Mouse (Mus musculus) stomach, embryonic 16.5 days (tissue): ENCODE results near the gene Tln2. TPM values are rescaled to one million over a fixed set of nuclear protein-coding genes. Genes with fewer than 3 reads are reported as not detected.

Experiments
- ATAC-seq: fragments of 200-750 bp; cut with Nextera tagmentation; 2 replicates; pipeline ENCODE4 v1.8.0; 2017; ENCODE audit warnings: moderate number of reproducible peaks, moderate TSS enrichment; ENCODE audit not compliant: insufficient read depth, low FRiP score
- H3K27ac ChIP-seq: fragments of 300-500 bp; sonication (generic); 2 replicates; pipeline ENCODE4 v1.5.1; 2014; ENCODE audit warnings: low read length
- H3K27me3 ChIP-seq: fragments of 300-500 bp; sonication (generic); 2 replicates; pipeline ENCODE4 v1.6.1; 2014; ENCODE audit warnings: low read length, control low read depth, mixed read lengths; ENCODE audit not compliant: control insufficient read depth, insufficient read depth
- H3K36me3 ChIP-seq: fragments of 300-500 bp; sonication (generic); 2 replicates; pipeline ENCODE4 v1.6.1; 2014; ENCODE audit warnings: low read length; ENCODE audit not compliant: control insufficient read depth, insufficient read depth
- H3K4me1 ChIP-seq: fragments of 300-500 bp; sonication (generic); 2 replicates; pipeline ENCODE4 v1.6.1; 2014; ENCODE audit warnings: low read length, control low read depth, mixed read lengths; ENCODE audit not compliant: control insufficient read depth, insufficient read depth
- H3K4me2 ChIP-seq: fragments of 300-500 bp; sonication (generic); 2 replicates; pipeline ENCODE4 v1.6.1; 2014; ENCODE audit warnings: low read depth, low read length, mixed read lengths
- H3K4me3 ChIP-seq: fragments of 300-500 bp; sonication (generic); replicated peaks from 2 replicates; pipeline ENCODE4 v1.5.1; 2014; ENCODE audit warnings: mild to moderate bottlenecking, low read length
- H3K9ac ChIP-seq: fragments of 300-500 bp; sonication (generic); 2 replicates; pipeline ENCODE4 v1.6.1; 2014; ENCODE audit warnings: low read length
- H3K9me3 ChIP-seq: fragments of 300-500 bp; sonication (generic); replicated peaks from 2 replicates; pipeline ENCODE4 v1.6.1; 2016; ENCODE audit warnings: low read length, control low read depth; ENCODE audit not compliant: control insufficient read depth
- WGBS: fragments of 180-500 bp; shearing (Covaris S2); extraction: QIAGEN DNeasy Blood & Tissue Kit; methylation state at CpG from one replicate; pipeline ENCODE4 v1.1.7; 2014; 5-methylcytosine and 5-hydroxymethylcytosine counted together
- polyA plus RNA-seq: library from polyadenylated mRNA; unstranded; fragments of >200 nt; fragmentation: Nextera tagmentation; extraction: Ambion mirVana; gene quantifications from 2 replicates; pipeline ENCODE4 v1.2.1, GENCODE M21; 2015

Tln2 gene
- polyA plus RNA-seq, 1 experiment from 2014 or later = 25.4 TPM

- WGBS = 64% methylated on average over 6 of the region's 6 CpGs
- H3K4me2 ChIP-seq = no peak overlapping the region
Measured at GRCm38 (mm10) chr9:67418092-67418491, 141.4 kb downstream of the Tln2 start.

GRCm38 (mm10) chr9:67410667-67411066, 148.8 kb downstream of the Tln2 start:
- 74% methylated on average over 2 of the region's 2 CpGs for WGBS
- H3K36me3 ChIP-seq = no peaks in the 10 kb centered on the region
- no peaks in the 10 kb centered on the region for H3K9me3 ChIP-seq
- ATAC-seq = no peak
- H3K4me3 ChIP-seq = no peak overlapping the region
- H3K9ac ChIP-seq = no peak overlapping the region
- no peak overlapping the region for H3K4me2 ChIP-seq
- H3K27ac ChIP-seq = no peak overlapping the region
- H3K4me1 ChIP-seq = no peaks in the 10 kb centered on the region
- no peaks in the 10 kb centered on the region for H3K27me3 ChIP-seq

More at GRCm38 (mm10) chr9:67418092-67418491, 141.4 kb downstream of the Tln2 start:
- no peak overlapping the region for H3K27ac ChIP-seq
- no peaks in the 10 kb centered on the region for H3K36me3 ChIP-seq
- no peaks in the 10 kb centered on the region for H3K27me3 ChIP-seq
- no peaks in the 10 kb centered on the region for H3K4me1 ChIP-seq
- H3K9ac ChIP-seq = no peak overlapping the region
- no peaks in the 10 kb centered on the region for H3K9me3 ChIP-seq
- no peak overlapping the region for H3K4me3 ChIP-seq
- ATAC-seq = no peak

- H3K4me2 ChIP-seq = no peak overlapping the region
- H3K4me1 ChIP-seq = no peaks in the 10 kb centered on the region
- no peak overlapping the region for H3K4me3 ChIP-seq
- H3K9ac ChIP-seq = no peak overlapping the region
- no peaks in the 10 kb centered on the region for H3K27me3 ChIP-seq
- no peaks in the 10 kb centered on the region for H3K9me3 ChIP-seq
- WGBS = 70% methylated on average over 7 of the region's 7 CpGs
- no peak for ATAC-seq
- no peak overlapping the region for H3K27ac ChIP-seq
- no peaks in the 10 kb centered on the region for H3K36me3 ChIP-seq
Measured at GRCm38 (mm10) chr9:67404736-67405135, 154.8 kb downstream of the Tln2 start.

DNA sequence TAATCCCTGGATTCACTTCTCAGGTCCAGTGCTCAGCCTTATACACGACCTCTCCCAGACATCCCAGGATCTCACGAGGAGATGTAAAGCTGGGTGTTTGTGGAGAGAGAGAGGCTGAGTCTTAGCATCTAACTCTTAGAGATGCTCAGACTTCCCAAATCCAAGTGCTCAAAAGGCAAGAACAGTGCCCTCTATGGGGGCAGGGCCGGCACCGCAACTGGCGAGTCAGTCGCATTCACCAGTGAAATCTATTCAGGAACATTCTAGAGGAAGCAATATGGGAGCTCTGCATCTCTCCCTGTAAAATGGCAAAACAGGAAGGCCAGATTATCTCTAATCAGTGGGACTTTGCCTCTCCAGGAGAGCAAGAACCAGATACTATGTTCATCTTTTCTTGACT, 159.9 kb downstream of the Tln2 start:
- ATAC-seq = no peak
- no peak overlapping the region for H3K4me3 ChIP-seq
- 83% methylated on average over 6 of the region's 6 CpGs for WGBS

GRCm38 (mm10) chr9:67397756-67398155, 161.7 kb downstream of the Tln2 start:
- no peaks in the 10 kb centered on the region for H3K36me3 ChIP-seq
- H3K4me3 ChIP-seq = no peak overlapping the region
- WGBS = 79% methylated on average over 3 of the region's 3 CpGs
- H3K4me1 ChIP-seq = no peaks in the 10 kb centered on the region
- no peaks in the 10 kb centered on the region for H3K27me3 ChIP-seq
- no peak overlapping the region for H3K9ac ChIP-seq
- no peak overlapping the region for H3K27ac ChIP-seq
- H3K4me2 ChIP-seq = no peak overlapping the region
- H3K9me3 ChIP-seq = no peaks in the 10 kb centered on the region
- no peak for ATAC-seq

More for the DNA sequence above, 159.9 kb downstream of the Tln2 start:
- no peaks in the 10 kb centered on the region for H3K9me3 ChIP-seq
- H3K27me3 ChIP-seq = no peaks in the 10 kb centered on the region
- no peaks in the 10 kb centered on the region for H3K4me1 ChIP-seq
- H3K36me3 ChIP-seq = no peaks in the 10 kb centered on the region
- H3K27ac ChIP-seq = no peak overlapping the region
- H3K9ac ChIP-seq = no peak overlapping the region
- no peak overlapping the region for H3K4me2 ChIP-seq

DNA sequence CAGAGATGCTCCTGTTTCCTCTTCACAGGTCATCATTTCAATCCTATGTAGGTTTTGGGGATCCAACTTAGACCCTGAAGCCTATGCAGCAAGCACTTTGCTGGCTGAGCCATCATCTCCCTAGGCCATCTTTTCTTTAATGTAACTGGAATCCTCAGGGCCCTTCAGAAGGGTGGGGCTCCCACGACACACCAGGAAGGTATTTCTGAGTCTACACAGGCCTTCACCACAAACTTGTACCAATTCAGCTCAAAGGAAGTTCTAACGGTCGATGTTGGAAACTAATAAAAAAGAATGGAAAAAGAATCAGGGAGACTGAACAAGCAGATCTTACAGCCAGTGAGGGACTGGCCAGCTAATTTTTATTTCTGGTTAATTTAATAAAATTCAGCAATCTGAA, 163.1 kb downstream of the Tln2 start:
- H3K4me3 ChIP-seq = no peak overlapping the region
- no peak for ATAC-seq
- WGBS = 82% methylated on average over 3 of the region's 3 CpGs

GRCm38 (mm10) chr9:67384028-67384590, 175.4 kb downstream of the Tln2 start:
- peaks cover 7% of the 10 kb centered on the region; the same call in 1 of the 2 replicates for H3K4me1 ChIP-seq
- H3K36me3 ChIP-seq = no peaks in the 10 kb centered on the region; the same call in 1 of the 2 replicates
- no peaks in the 10 kb centered on the region for H3K9me3 ChIP-seq
- WGBS = 84% methylated on average over 9 of the region's 9 CpGs
- H3K4me2 ChIP-seq = no peak overlapping the region
- no peak overlapping the region for H3K9ac ChIP-seq
- ATAC-seq = no peak
- H3K27me3 ChIP-seq = no peaks in the 10 kb centered on the region
- H3K4me3 ChIP-seq = no peak overlapping the region
- no peak overlapping the region for H3K27ac ChIP-seq

More for the DNA sequence above, 163.1 kb downstream of the Tln2 start:
- H3K4me1 ChIP-seq = no peaks in the 10 kb centered on the region
- H3K4me2 ChIP-seq = no peak overlapping the region
- no peaks in the 10 kb centered on the region for H3K27me3 ChIP-seq
- no peaks in the 10 kb centered on the region for H3K36me3 ChIP-seq
- H3K9ac ChIP-seq = no peak overlapping the region
- no peaks in the 10 kb centered on the region for H3K9me3 ChIP-seq
- no peak overlapping the region for H3K27ac ChIP-seq

GRCm38 (mm10) chr9:67380095-67380494, 179.4 kb downstream of the Tln2 start:
- H3K4me1 ChIP-seq = peaks cover 7% of the 10 kb centered on the region; the same call in 1 of the 2 replicates
- WGBS = 29% methylated on average over 5 of the region's 5 CpGs
- H3K4me3 ChIP-seq = no peak overlapping the region
- no peaks in the 10 kb centered on the region for H3K36me3 ChIP-seq
- no peak for ATAC-seq
- no peak overlapping the region for H3K9ac ChIP-seq
- no peaks in the 10 kb centered on the region for H3K9me3 ChIP-seq
- H3K27ac ChIP-seq = no peak overlapping the region
- H3K4me2 ChIP-seq = no peak overlapping the region
- no peaks in the 10 kb centered on the region for H3K27me3 ChIP-seq

GRCm38 (mm10) chr9:67378772-67379171, 180.7 kb downstream of the Tln2 start:
- Histone ChIP-seq H3K36me3 (no peaks in the 10 kb centered on the region), H3K27ac (no peak overlapping the region), H3K9ac (no peak overlapping the region), H3K4me2 (no peak overlapping the region), H3K4me3 (no peak overlapping the region), H3K27me3 (no peaks in the 10 kb centered on the region), H3K9me3 (no peaks in the 10 kb centered on the region), H3K4me1 (peaks cover 7% of the 10 kb centered on the region; the same call in 1 of the 2 replicates)
- no peak for ATAC-seq
- WGBS = 94% methylated on average over 5 of the region's 5 CpGs
